Mouse (Mus musculus): ENCODE data around the gene Tlk1.

DNA sequence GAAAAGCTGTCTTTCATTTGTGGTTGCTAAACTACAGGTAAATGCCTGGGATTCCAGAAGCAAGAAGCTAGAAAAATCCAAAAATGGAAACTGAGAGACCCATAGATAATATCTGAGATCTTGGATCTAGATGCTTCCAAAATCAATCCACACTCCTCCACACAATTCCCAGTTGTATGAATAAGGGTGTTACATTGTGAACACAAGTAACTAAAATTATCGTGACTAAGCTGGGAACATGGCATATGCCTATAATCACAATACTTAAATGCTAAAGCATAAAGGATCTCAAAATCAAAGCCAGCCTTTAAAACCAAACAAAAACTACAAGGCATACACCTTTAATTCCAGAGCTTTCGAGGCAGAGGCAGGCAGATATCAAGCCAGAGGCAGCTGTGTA lies 9.5 kb downstream of the Tlk1 start:
- TF ChIP-seq CTCF (conservative IDR thresholded peaks at IDR 0.05 in 1 of 2, IDR thresholded peaks at IDR 0.05 in 1 of 2; ENCODE audit: low read depth in 2 of 2, low read length in 2 of 2) (no peak), USF2 (conservative IDR thresholded peaks at IDR 0.05; ENCODE audit: low read depth, low read length) (no peak), SMC3 (IDR thresholded peaks at IDR 0.05; ENCODE audit: low read depth, low read length) (no peak), RAD21 (IDR thresholded peaks at IDR 0.05; ENCODE audit: low read depth, low read length) (no peak), POLR2AphosphoS2 (IDR thresholded peaks at IDR 0.05; ENCODE audit: low read depth, low read length) (no peak), RCOR1 (conservative IDR thresholded peaks at IDR 0.05; ENCODE audit: low read depth, low read length) (no peak), MYC (IDR thresholded peaks at IDR 0.05; ENCODE audit: low read depth, low read length) (no peak), JUND (conservative IDR thresholded peaks at IDR 0.05; ENCODE audit: low read depth, low read length) (no peak), EP300 (IDR thresholded peaks at IDR 0.05; ENCODE audit: low read length) (no peak)

Measured in CH12.LX (cell line).